Mouse (Mus musculus) MEL (cell line): ENCODE results near the gene Ifna12. TPM values are rescaled to one million over a fixed set of nuclear protein-coding genes. Genes with fewer than 3 reads are reported as not detected.

Experiments used
- DNase-seq: peaks from one replicate; pipeline ENCODE4 v3.0.0; 2011; ENCODE audit warnings: low read depth, low spot score
- H3K27ac ChIP-seq: 2 replicates; pipeline ENCODE4 v1.5.1; 2012; ENCODE audit warnings: low read depth, mild to moderate bottlenecking, control low read depth, low read length, moderate library complexity; ENCODE audit not compliant: control insufficient read depth
- H3K27me3 ChIP-seq, 2 experiments: fragments of 150-350 bp in 1 of 2; sonication (generic) in 1 of 2; 2 replicates each; pipeline ENCODE4 v1.6.1; 2012; ENCODE audit warnings: low read length in 2 of 2, mild to moderate bottlenecking in 2 of 2, improper control_type of control experiment in 1 of 2, moderate library complexity in 1 of 2; ENCODE audit not compliant: insufficient read depth in 2 of 2, control insufficient read depth in 1 of 2
- H3K36me3 ChIP-seq, 2 experiments: 2 replicates each; pipeline ENCODE4 v1.6.1; 2012 to 2014; ENCODE audit warnings: low read length in 2 of 2, improper control_type of control experiment in 1 of 2, inconsistent platforms in 1 of 2, mild to moderate bottlenecking in 1 of 2; ENCODE audit not compliant: insufficient read depth in 2 of 2, control insufficient read depth in 1 of 2
- H3K4me1 ChIP-seq, 2 experiments: fragments of 150-350 bp in 1 of 2; sonication (generic) in 1 of 2; 2 replicates each; pipeline ENCODE4 v1.6.1; 2012; ENCODE audit warnings: low read length in 2 of 2, improper control_type of control experiment in 1 of 2, mild to moderate bottlenecking in 1 of 2; ENCODE audit not compliant: insufficient read depth in 2 of 2, control insufficient read depth in 1 of 2
- H3K4me3 ChIP-seq, 2 experiments: fragments of 150-350 bp in 1 of 2; sonication (generic) in 1 of 2; 2 replicates each; pipeline ENCODE4 v1.5.1; 2012; ENCODE audit warnings: low read depth in 2 of 2, low read length in 2 of 2, mild to moderate bottlenecking in 2 of 2, moderate library complexity in 2 of 2, control low read depth in 1 of 2, improper control_type of control experiment in 1 of 2; ENCODE audit not compliant: control insufficient read depth in 1 of 2, insufficient read depth in 1 of 2
- H3K79me2 ChIP-seq: 2 replicates; pipeline ENCODE4 v1.6.1; 2012; ENCODE audit warnings: mild to moderate bottlenecking, low read length, moderate library complexity; ENCODE audit not compliant: control insufficient read depth, poor library complexity, insufficient read depth
- H3K9ac ChIP-seq: 2 replicates; pipeline ENCODE4 v1.6.1; 2012; ENCODE audit warnings: low read depth, mild to moderate bottlenecking, control low read depth, low read length, moderate library complexity; ENCODE audit not compliant: control insufficient read depth, poor library complexity, severe bottlenecking
- H3K9me3 ChIP-seq: fragments of 150-350 bp; sonication (generic); replicated peaks from 2 replicates; pipeline ENCODE4 v1.6.1; 2012; ENCODE audit warnings: mild to moderate bottlenecking, low read length, improper control_type of control experiment, moderate library complexity; ENCODE audit not compliant: insufficient read depth
- CTCF ChIP-seq, 3 experiments: IDR thresholded peaks in 2 of 3; conservative IDR thresholded peaks in 1 of 3; 2 replicates each; pipeline ENCODE4 v1.5.1; 2011 to 2012; ENCODE audit warnings: low read length in 3 of 3, low read depth in 2 of 3, mild to moderate bottlenecking in 2 of 3, improper control_type of control experiment in 1 of 3, inconsistent platforms in 1 of 3, mixed read lengths in 1 of 3, moderate library complexity in 1 of 3; ENCODE audit not compliant: control insufficient read depth in 1 of 3, insufficient read depth in 1 of 3, poor library complexity in 1 of 3, severe bottlenecking in 1 of 3
- E2F4 ChIP-seq: IDR thresholded peaks from 2 replicates; pipeline ENCODE4 v1.6.1; 2011; ENCODE audit warnings: low read depth, low read length, improper control_type of control experiment, borderline replicate concordance
- EP300 ChIP-seq, 2 experiments: IDR thresholded peaks; 2 replicates each; pipeline ENCODE4 v1.6.1; 2011; ENCODE audit warnings: improper control_type of control experiment in 2 of 2, low read length in 2 of 2, low read depth in 1 of 2, mild to moderate bottlenecking in 1 of 2
- ETS1 ChIP-seq: IDR thresholded peaks from 2 replicates; pipeline ENCODE4 v1.6.1; 2012; ENCODE audit warnings: low read depth, mild to moderate bottlenecking, inconsistent platforms, low read length, improper control_type of control experiment, moderate library complexity
- GABPA ChIP-seq: IDR thresholded peaks from 2 replicates; pipeline ENCODE4 v1.6.1; 2012; ENCODE audit warnings: low read depth, mild to moderate bottlenecking, inconsistent platforms, low read length, improper control_type of control experiment, moderate library complexity
- GATA1 ChIP-seq: IDR thresholded peaks from 2 replicates; pipeline ENCODE4 v1.6.1; 2011; ENCODE audit warnings: low read depth, low read length, improper control_type of control experiment
- HCFC1 ChIP-seq: IDR thresholded peaks from 2 replicates; pipeline ENCODE4 v1.6.1; 2012; ENCODE audit warnings: low read depth, mild to moderate bottlenecking, inconsistent platforms, low read length, improper control_type of control experiment, moderate library complexity
- JUND ChIP-seq: IDR thresholded peaks from 2 replicates; pipeline ENCODE4 v1.6.1; 2011; ENCODE audit warnings: low read depth, mild to moderate bottlenecking, improper control_type of control experiment, low read length
- MAX ChIP-seq: IDR thresholded peaks from 2 replicates; pipeline ENCODE4 v1.6.1; 2011; ENCODE audit warnings: low read length, improper control_type of control experiment
- MAZ ChIP-seq: IDR thresholded peaks from 2 replicates; pipeline ENCODE4 v1.6.1; 2012; ENCODE audit warnings: low read depth, mild to moderate bottlenecking, inconsistent platforms, low read length, improper control_type of control experiment
- MXI1 ChIP-seq: IDR thresholded peaks from 2 replicates; pipeline ENCODE4 v1.6.1; 2011; ENCODE audit warnings: mild to moderate bottlenecking, low read depth, low read length, improper control_type of control experiment
- MYC ChIP-seq: IDR thresholded peaks from 2 replicates; pipeline ENCODE4 v1.6.1; 2011; ENCODE audit warnings: low read depth, mild to moderate bottlenecking, low read length, improper control_type of control experiment, moderate library complexity
- NRF1 ChIP-seq: IDR thresholded peaks from 2 replicates; pipeline ENCODE4 v1.6.1; 2014; ENCODE audit warnings: low read depth, mild to moderate bottlenecking, inconsistent platforms, low read length, improper control_type of control experiment, moderate library complexity; ENCODE audit not compliant: poor library complexity, insufficient read depth, severe bottlenecking
- RAD21 ChIP-seq: IDR thresholded peaks from 2 replicates; pipeline ENCODE4 v1.6.1; 2011; ENCODE audit warnings: mild to moderate bottlenecking, low read depth, low read length, improper control_type of control experiment
- RCOR1 ChIP-seq: IDR thresholded peaks from 2 replicates; pipeline ENCODE4 v1.6.1; 2012; ENCODE audit warnings: low read depth, mild to moderate bottlenecking, inconsistent platforms, low read length, improper control_type of control experiment
- SIN3A ChIP-seq: IDR thresholded peaks from 2 replicates; pipeline ENCODE4 v1.6.1; 2012; ENCODE audit warnings: low read length, improper control_type of control experiment, inconsistent platforms
- SMC3 ChIP-seq: IDR thresholded peaks from 2 replicates; pipeline ENCODE4 v1.6.1; 2011; ENCODE audit warnings: low read depth, low read length, improper control_type of control experiment
- TCF12 ChIP-seq: IDR thresholded peaks from 2 replicates; pipeline ENCODE4 v1.6.1; 2014; ENCODE audit warnings: low read depth, mild to moderate bottlenecking, inconsistent platforms, low read length, improper control_type of control experiment, moderate library complexity
- USF1 ChIP-seq: IDR thresholded peaks from 2 replicates; pipeline ENCODE4 v1.6.1; 2014; ENCODE audit warnings: low read depth, mild to moderate bottlenecking, inconsistent platforms, low read length, improper control_type of control experiment, moderate library complexity
- ZKSCAN1 ChIP-seq: IDR thresholded peaks from 2 replicates; pipeline ENCODE4 v1.6.1; 2012; ENCODE audit warnings: low read depth, mild to moderate bottlenecking, inconsistent platforms, low read length, improper control_type of control experiment, moderate library complexity
- ZMIZ1 ChIP-seq: IDR thresholded peaks from 2 replicates; pipeline ENCODE4 v1.6.1; 2012; ENCODE audit warnings: low read depth, mild to moderate bottlenecking, inconsistent platforms, low read length, improper control_type of control experiment, moderate library complexity
- polyA plus RNA-seq, 2 experiments: library from polyadenylated mRNA; stranded (reverse) in 1 of 2; unstranded in 1 of 2; fragments of >175 nt in 1 of 2; fragments of >200 nt in 1 of 2; gene quantifications; 2 replicates each; pipeline versions ENCODE4 v1.2.1 to v1.2.4; 2012; ENCODE audit warnings: low replicate concordance in 2 of 2, low read depth in 1 of 2; ENCODE audit not compliant: insufficient read length in 2 of 2, insufficient read depth in 1 of 2, missing spikeins in 1 of 2
- total RNA-seq: library from RNA; depleted of rRNA; stranded (reverse); fragments of 300-350 nt; gene quantifications from 2 replicates; pipeline ENCODE4 v1.2.3, GENCODE M21; 2012

Gene Ifna12
- total and polyA plus RNA-seq, 3 experiments, result not detected

DNA sequence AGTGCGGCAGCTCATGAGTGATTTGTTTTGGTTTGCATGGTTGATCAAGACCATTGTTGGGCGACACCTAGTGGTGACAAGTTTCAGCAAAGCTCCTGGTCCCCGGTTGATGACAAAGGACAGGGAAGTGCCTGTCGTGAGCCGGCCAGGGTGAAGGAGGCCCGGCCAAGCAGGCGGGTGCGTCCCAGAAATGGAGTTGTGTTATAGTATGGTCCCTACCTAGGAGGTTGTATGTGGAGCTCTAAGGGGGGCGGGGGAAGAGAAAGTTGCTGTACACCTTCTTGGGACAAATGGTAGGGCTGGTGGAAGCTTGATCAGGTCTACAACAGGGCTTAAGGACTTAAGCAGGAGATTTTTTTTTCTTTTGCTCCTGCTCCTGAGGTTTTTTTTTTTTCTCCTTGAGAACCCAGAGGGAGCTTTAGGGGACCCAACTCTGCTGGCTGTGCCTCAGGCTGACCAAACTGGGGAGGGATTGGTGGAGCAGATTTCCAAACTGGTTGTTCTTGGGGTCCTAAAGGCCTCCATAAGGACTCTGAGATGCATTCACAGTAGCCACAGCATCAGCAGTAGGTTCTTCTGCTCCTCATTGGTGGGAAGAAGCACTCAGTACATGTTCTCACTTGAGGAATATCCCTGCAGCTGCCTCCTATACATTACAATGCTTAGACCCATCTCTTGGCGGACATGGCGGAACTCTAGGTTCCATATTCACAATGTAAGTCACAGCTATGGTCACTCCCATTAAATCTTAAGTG is 38.1 kb upstream of the Ifna12 start (continued):
- TF ChIP-seq SIN3A (peak; percentile 64; the same call in 1 of the 2 replicates), NRF1 (no peak)

DNA sequence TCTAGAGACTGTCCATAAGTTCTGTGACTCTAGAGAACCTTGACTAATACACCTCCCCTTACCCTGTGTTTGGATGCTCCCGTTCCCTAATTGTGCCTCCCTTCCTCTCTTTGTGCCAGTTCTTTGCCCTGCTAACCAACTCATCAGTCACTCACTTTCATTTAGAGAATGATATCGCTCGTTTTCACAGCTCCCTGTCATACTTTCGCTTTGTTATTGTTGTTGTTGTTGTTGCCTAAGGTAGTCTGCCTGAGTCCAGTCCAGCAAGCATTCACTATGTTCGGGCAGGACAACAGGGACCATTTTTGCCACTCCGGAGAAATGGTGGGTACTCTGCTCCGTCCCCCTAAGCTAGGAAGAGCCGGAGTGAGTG is 37.5 kb upstream of the Ifna12 start:
- H3K36me3 ChIP-seq, result no peaks in the 10 kb centered on the region
- no peak for DNase-seq
- no peaks in the 10 kb centered on the region for H3K4me1 ChIP-seq
- H3K79me2 ChIP-seq, result no peaks in the 10 kb centered on the region
- H3K9me3 ChIP-seq, result no peaks in the 10 kb centered on the region
- no peak overlapping the region for H3K27ac ChIP-seq
- TF ChIP-seq TCF12, result no peak
- no peak for TF ChIP-seq CTCF (IDR thresholded peaks at IDR 0.05 in 2 of 3, conservative IDR thresholded peaks at IDR 0.05 in 1 of 3; ENCODE audit: control insufficient read depth in 1 of 3, insufficient read depth in 1 of 3, low read depth in 2 of 3, low read length in 3 of 3, poor library complexity in 1 of 3, severe bottlenecking in 1 of 3)
- no peak for TF ChIP-seq SMC3
- TF ChIP-seq USF1, result no peak
- no peak for TF ChIP-seq JUND
- TF ChIP-seq GABPA, result no peak
- TF ChIP-seq MXI1, result no peak
- no peak for TF ChIP-seq MAX
- no peak for TF ChIP-seq ZMIZ1
- no peak overlapping the region for H3K9ac ChIP-seq
- H3K27me3 ChIP-seq, result no peaks in the 10 kb centered on the region; a peak in 1 of 4 replicates
- H3K4me3 ChIP-seq, result peak overlapping the region; percentile 65 to 71

DNA sequence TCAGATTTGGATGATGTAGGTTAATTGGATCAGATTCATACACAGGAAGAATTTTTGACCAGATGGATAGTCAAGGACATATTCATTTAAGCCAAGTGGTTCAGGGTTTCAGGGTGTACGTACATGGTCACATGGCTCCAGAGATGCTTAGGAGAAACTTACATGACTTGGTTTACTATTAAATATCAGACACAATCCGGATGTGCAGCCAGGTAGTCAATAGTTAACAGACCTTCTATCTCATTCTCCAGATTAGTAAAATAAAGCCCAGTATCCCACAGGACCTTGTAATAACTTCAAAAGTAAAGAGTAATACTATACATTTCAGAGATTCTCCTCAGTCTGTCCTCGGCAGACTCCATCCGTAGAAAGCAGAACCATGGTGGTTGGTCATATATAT is 31.1 kb upstream of the Ifna12 start, which contains the start of gene C87499:
Gene C87499 (minus strand): TSS at position 101 of the 400 bp plus-strand sequence.
- Histone ChIP-seq H3K9me3 (no peaks in the 10 kb centered on the region), H3K27ac (no peak within 1 kb of the TSS), H3K27me3 (no peaks in the 10 kb centered on the region; a peak in 1 of 4 replicates), H3K79me2 (no peaks in the 10 kb centered on the region), H3K4me1 (no peaks in the 10 kb centered on the region), H3K36me3 (no peaks in the 10 kb centered on the region), H3K4me3 (no peak within 1 kb of the TSS), H3K9ac (no peak within 1 kb of the TSS)
- no peak for TF ChIP-seq MYC
- no peak for TF ChIP-seq E2F4
- TF ChIP-seq MAZ, result no peak
- TF ChIP-seq ETS1, result no peak
- no peak for TF ChIP-seq ZKSCAN1
- TF ChIP-seq RCOR1, result no peak
- no peak for TF ChIP-seq ZMIZ1
- no peak for TF ChIP-seq MAX
- no peak for TF ChIP-seq GATA1
- no peak for TF ChIP-seq RAD21
- no peak for TF ChIP-seq HCFC1
- TF ChIP-seq EP300 (IDR thresholded peaks at IDR 0.05; ENCODE audit: low read depth in 1 of 2, low read length in 2 of 2), result no peak
- DNase-seq, result no peak
